Mouse (Mus musculus): ENCODE measurements around the gene Wnt9b.

DNA sequence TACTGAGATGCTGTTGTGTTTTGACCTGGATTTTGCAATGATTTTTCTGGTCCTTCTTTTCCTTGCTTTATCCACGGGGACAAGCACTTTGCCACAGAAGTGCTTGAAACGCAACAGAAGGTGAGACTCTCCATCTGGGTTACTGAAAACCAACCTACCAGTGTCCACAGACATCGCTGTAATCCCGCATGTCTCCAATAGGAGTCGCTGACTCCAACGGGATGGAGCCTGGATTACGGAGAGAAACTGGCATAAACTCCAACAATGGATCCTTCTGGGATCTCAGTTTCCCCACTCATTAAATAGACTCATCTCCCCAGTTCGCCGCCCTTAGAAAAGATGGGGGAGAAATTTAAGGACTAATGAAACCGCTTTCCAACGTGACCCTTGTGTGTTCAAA lies 8.4 kb upstream of the Wnt9b start:
- TF ChIP-seq CTCF (IDR thresholded peaks at IDR 0.05; ENCODE audit: low read depth, low read length): no peak
- TF ChIP-seq GATA1 (IDR thresholded peaks at IDR 0.05; ENCODE audit: borderline replicate concordance, low read length): no peak
- TF ChIP-seq POLR2AphosphoS5 (IDR thresholded peaks at IDR 0.05; ENCODE audit: insufficient replicate concordance, low read depth, low read length): no peak
- no peak for TF ChIP-seq TAL1 (conservative IDR thresholded peaks at IDR 0.05; ENCODE audit: low read depth, low read length)
